Mouse (Mus musculus) olfactory bulb, adult 2 months (tissue): ENCODE measurements at regions not wholly inside any gene's neighbourhood (a gene's known extent, or its start where the extent isn't known, plus 50 kb on each side); places are given as distances from the start of the nearest gene placed in this dataset.

ENCODE experiments used
- CTCF ChIP-seq: fragments of 200-500 bp; IDR thresholded peaks from 2 replicates; pipeline ENCODE4 v1.5.1; 2012; ENCODE audit warnings: low read depth, mild to moderate bottlenecking, low read length, moderate library complexity; ENCODE audit not compliant: insufficient read depth
- POLR2A ChIP-seq: fragments of 200-500 bp; IDR thresholded peaks from 2 replicates; pipeline ENCODE4 v1.6.1; 2012; ENCODE audit warnings: mild to moderate bottlenecking, low read depth, low read length, moderate library complexity; ENCODE audit not compliant: insufficient read depth

DNA sequence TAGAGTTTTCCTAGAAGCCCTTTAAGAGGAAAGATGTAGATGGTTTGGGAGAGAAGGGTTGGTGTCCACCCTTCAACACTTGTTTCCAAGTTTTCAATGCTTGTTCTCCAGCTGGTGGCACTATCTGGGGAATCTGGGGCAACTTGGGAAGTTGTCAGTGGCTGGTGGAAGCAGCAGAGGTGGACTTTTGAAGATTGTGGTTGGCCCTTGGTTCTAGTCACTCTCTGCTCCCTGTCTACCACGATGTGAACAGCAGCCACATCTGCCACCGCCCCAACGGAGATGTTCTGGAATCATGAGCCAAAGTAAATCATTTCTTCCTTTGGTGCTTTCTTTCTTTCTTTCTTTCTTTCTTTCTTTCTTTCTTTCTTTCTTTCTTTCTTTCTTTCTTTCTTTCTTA, 234.9 kb upstream of the Klf3 start:
- TF ChIP-seq CTCF (no peak), POLR2A (no peak)
